Mouse (Mus musculus) heart, postnatal 10 days (tissue): ENCODE measurements around the gene Rsbn1l. TPM values are rescaled to one million over a fixed set of nuclear protein-coding genes. Genes with fewer than 3 reads are reported as not detected.

Experiments used
- DNase-seq, 2 experiments: peaks; one replicate each; pipeline ENCODE4 v3.0.0; 2021
- intact Hi-C: fragments of 180-260 bp; cut with DNase I; formaldehyde crosslinking; loops from one replicate; pipeline ENCODE4 v1.15.1; 2025
- total RNA-seq, 2 experiments: library from RNA; stranded (reverse); gene quantifications; 2 replicates each; pipeline ENCODE4 v1.2.3; 2021

Rsbn1l gene
- 10 to 100 TPM; 17.0 to 20.1 TPM for total RNA-seq

- intact Hi-C loops, result no loop called here
- DNase-seq, result no peak
These were observed at the start of gene Rsbn1l for GRCm38 (mm10) chr5:20956298-20956697. Rsbn1l (minus strand) TSS chr5:20956398.

GRCm38 (mm10) chr5:21002723-21003122 lies 46.5 kb upstream of the Rsbn1l start:
- intact Hi-C loops, result loop anchor here (5.0 kb wide), 1 partner anchor 90 kb away; no protein-coding TSS in a partner anchor
- no peak for DNase-seq

GRCm38 (mm10) chr5:21001622-21002315 lies 45.6 kb upstream of the Rsbn1l start:
- intact Hi-C loops, result loop anchor here (5.0 kb wide), 1 partner anchor 89 kb away; no protein-coding TSS in a partner anchor
- no peak for DNase-seq

GRCm38 (mm10) chr5:20998427-20998826 lies 42.2 kb upstream of the Rsbn1l start:
- intact Hi-C loops, result no loop called here
- no peak for DNase-seq

- DNase-seq, result no peak
- intact Hi-C loops, result no loop called here
These were observed 41.4 kb upstream of the Rsbn1l start for GRCm38 (mm10) chr5:20997555-20997954.

GRCm38 (mm10) chr5:20990062-20990809 lies 34.0 kb upstream of the Rsbn1l start:
- intact Hi-C loops, result no loop called here
- DNase-seq, result no peak

GRCm38 (mm10) chr5:20986271-20986670 lies 30.1 kb upstream of the Rsbn1l start:
- intact Hi-C loops, result no loop called here
- no peak for DNase-seq

GRCm38 (mm10) chr5:20983505-20983904 lies 27.3 kb upstream of the Rsbn1l start:
- intact Hi-C loops, result no loop called here

GRCm38 (mm10) chr5:20974690-20975089 lies 18.5 kb upstream of the Rsbn1l start:
- DNase-seq, result no peak
- intact Hi-C loops, result no loop called here

More at GRCm38 (mm10) chr5:20983505-20983904, 27.3 kb upstream of the Rsbn1l start:
- no peak for DNase-seq

- DNase-seq, result no peak
- intact Hi-C loops, result no loop called here
These were observed 17.8 kb upstream of the Rsbn1l start for GRCm38 (mm10) chr5:20973999-20974398.

- DNase-seq, result no peak
- intact Hi-C loops, result no loop called here
These were observed 16.9 kb upstream of the Rsbn1l start for GRCm38 (mm10) chr5:20973069-20973468.

- peak; percentile 21 to 45 for DNase-seq
- intact Hi-C loops, result no loop called here
These were observed 12.8 kb upstream of the Rsbn1l start for GRCm38 (mm10) chr5:20968963-20969362.

- intact Hi-C loops, result no loop called here
- no peak for DNase-seq
These were observed 12.3 kb upstream of the Rsbn1l start for GRCm38 (mm10) chr5:20968493-20968892.

GRCm38 (mm10) chr5:20967942-20968341 lies 11.7 kb upstream of the Rsbn1l start:
- intact Hi-C loops, result no loop called here
- peak in 1 of 2 experiments; percentile 31 for DNase-seq

GRCm38 (mm10) chr5:20964446-20964845 lies 8.2 kb upstream of the Rsbn1l start:
- no peak for DNase-seq
- intact Hi-C loops, result no loop called here

GRCm38 (mm10) chr5:20963295-20963694 lies 7.1 kb upstream of the Rsbn1l start:
- no peak for DNase-seq
- intact Hi-C loops, result no loop called here

GRCm38 (mm10) chr5:20960927-20961326 lies 4.7 kb upstream of the Rsbn1l start:
- intact Hi-C loops, result no loop called here
- no peak for DNase-seq

- intact Hi-C loops, result no loop called here
- no peak for DNase-seq
These were observed 923 bp downstream of the Rsbn1l start for GRCm38 (mm10) chr5:20955114-20955835.

- no peak for DNase-seq
- intact Hi-C loops, result no loop called here
These were observed 3.8 kb downstream of the Rsbn1l start for GRCm38 (mm10) chr5:20952337-20952925.

- intact Hi-C loops, result loop anchor here (2.0 kb wide), 3 partner anchors 39 to 103 kb away; partner anchors contain the start of genes Phtf2, Ptpn12 and Tmem60
- peak; percentile 96 to 98 for DNase-seq
These were observed 4.4 kb downstream of the Rsbn1l start for GRCm38 (mm10) chr5:20951666-20952281.
